Mouse (Mus musculus) liver, postnatal 0 days (tissue): ENCODE results near the gene Trpm8.

Experiments used
- CTCF ChIP-seq: sonication (generic); IDR thresholded peaks from 2 replicates; pipeline ENCODE4 v1.5.1; 2016; ENCODE audit warnings: antibody characterized with exemption, low read depth
- EP300 ChIP-seq: IDR thresholded peaks from 2 replicates; pipeline ENCODE4 v1.6.1; 2016; ENCODE audit warnings: antibody characterized with exemption, low read depth, mild to moderate bottlenecking

DNA sequence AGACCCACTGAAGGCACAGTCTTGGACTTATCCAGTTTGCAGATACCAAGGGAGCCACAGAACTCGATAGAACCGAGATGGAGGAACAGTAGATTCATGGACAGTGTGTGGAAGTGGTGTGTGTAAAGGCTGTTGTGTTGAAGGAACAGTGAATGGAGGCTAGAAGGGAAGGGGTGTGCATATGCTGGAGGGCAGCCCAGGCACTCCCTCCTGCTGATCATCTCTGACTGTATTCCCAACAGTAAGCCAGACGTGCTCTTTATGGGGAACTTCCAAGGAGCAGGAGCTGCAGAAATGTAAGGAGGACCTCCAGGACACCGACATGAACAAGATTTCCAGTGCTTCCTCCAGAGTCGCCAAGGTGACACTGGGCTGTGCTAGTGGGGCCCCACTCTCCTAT, 27.4 kb upstream of the Trpm8 start:
- TF ChIP-seq CTCF (no peak), EP300 (no peak)
